Mouse (Mus musculus) spleen, adult 10 weeks (tissue): ENCODE measurements around the gene Vmn1r53. TPM values are rescaled to one million over a fixed set of nuclear protein-coding genes. Genes with fewer than 3 reads are reported as not detected.

Experiments used
- polyA plus RNA-seq: library from polyadenylated mRNA; stranded (reverse); fragments of 350-450 nt; fragmentation: Illumina TruSeq; extraction: RNeasy Lipid Tissue Mini Kit (QIAGEN cat#74804); gene quantifications from one replicate; pipeline ENCODE4 v1.2.3, GENCODE M21; 2015; ENCODE audit warnings: low replicate concordance; ENCODE audit not compliant: insufficient read depth

Gene Vmn1r53
- polyA plus RNA-seq: not detected

DNA sequence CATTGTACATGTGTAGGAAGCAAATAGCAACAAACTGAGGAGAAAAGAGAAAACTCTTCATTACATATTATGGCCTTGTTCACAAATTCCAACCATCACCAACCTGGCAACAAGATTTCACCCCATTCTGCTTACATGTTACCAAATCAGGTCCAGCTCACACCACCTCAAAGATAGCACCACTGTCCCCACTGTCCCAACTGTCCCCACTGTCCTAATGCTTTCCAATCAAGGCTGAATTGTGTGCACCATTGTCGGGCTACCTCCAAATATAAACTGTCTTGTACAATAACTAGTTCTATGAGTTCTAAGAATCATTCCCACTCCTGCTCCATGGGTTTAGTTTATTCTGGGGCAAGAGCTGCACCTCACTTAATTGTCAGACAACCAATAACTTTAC, at the start of gene Vmn1r53:
Vmn1r53 (minus strand) TSS at position 101 of the 400 bp plus-strand sequence.

DNA sequence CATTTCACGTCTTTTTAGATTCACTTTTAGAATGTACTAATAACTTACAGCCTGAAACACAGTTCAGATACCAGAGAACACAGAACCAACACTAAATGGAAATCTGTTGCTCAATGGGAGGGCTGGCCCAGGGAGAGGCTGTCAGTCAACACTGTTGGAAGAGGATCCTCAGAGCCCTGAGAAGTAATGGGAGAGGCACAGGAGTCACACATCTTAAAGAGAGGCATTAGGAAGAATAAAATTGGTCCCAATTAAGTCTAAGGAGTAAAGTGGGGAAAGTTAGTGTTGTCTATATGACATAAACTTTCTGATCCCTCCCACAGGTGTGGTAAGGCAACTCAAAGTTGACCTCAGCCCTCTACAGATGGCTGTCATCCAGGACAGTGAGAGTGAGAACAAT, 21.8 kb upstream of the Vmn1r53 start, which contains the start of gene Vmn1r54:
Vmn1r54 (plus strand) TSS at position 301 of the 400 bp plus-strand sequence.

DNA sequence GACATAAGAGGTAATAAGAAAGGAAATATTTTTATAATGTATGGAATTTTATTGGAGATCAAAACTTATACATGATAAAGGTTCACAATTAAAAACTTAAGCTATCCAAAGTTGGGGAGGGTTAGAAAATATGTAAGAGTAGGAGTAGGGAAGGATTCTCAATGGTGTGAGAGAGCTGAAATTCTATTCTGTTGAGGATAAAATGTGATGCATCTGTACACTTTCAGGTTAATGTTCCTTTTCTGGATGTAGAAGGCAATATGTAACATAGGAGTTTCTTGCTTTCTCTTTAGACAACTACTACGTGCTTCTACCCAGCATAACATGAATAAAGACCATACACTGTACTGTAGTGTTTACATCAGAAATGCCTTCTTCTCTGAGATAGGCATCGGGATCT, 21.7 kb downstream of the Vmn1r53 start, which contains the start of gene V1ra8:
V1ra8 (plus strand) TSS at position 301 of the 400 bp plus-strand sequence.

DNA sequence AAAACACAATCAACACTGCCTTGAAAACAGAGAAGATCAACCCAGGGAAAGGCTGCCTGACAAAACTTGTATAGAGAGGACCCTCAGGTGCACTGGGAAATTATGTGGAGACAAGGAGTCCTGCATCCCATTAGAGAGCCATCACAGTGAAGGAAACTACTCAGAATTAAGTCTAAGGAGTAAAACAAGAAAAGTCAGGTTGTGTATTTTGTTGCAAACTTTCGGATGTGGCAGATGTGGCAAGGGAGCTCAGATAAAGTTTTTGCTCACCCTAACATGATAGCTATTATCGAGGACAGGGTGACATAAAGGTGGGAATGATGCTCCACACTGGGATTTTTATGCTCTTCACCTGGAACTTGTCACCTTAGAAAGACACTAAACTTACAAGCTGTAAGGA, 49.7 kb downstream of the Vmn1r53 start, which contains the start of gene Vmn1r52:
Vmn1r52 (plus strand) TSS at position 301 of the 400 bp plus-strand sequence.

Other genes with a start within 250 kb of the Vmn1r53 start
- not detected for gene Vmn1r47, start 208.3 kb downstream of the Vmn1r53 start, polyA plus RNA-seq
- gene Vmn1r48, start 187.6 kb downstream of the Vmn1r53 start, polyA plus RNA-seq: not detected
- not detected for gene Vmn1r49, start 145.9 kb downstream of the Vmn1r53 start, polyA plus RNA-seq
- not detected for gene Vmn1r50, start 123.0 kb downstream of the Vmn1r53 start, polyA plus RNA-seq
- gene Vmn1r51, start 101.8 kb downstream of the Vmn1r53 start, polyA plus RNA-seq: not detected
- not detected for gene Vmn1r52, start 49.6 kb downstream of the Vmn1r53 start, polyA plus RNA-seq
- gene V1ra8, start 21.6 kb downstream of the Vmn1r53 start, polyA plus RNA-seq: not detected
- not detected for gene Vmn1r54, start 21.9 kb upstream of the Vmn1r53 start, polyA plus RNA-seq
- not detected for gene BC048671, start 76.8 kb upstream of the Vmn1r53 start, polyA plus RNA-seq
- gene Chst13, start 100.7 kb upstream of the Vmn1r53 start, polyA plus RNA-seq: not detected
- not detected for gene Uroc1, start 108.8 kb upstream of the Vmn1r53 start, polyA plus RNA-seq
- 12.3 TPM for gene Zxdc, start 145.1 kb upstream of the Vmn1r53 start, polyA plus RNA-seq
- gene Cfap100, start 204.4 kb upstream of the Vmn1r53 start, polyA plus RNA-seq: not detected
- gene Klf15, start 238.1 kb upstream of the Vmn1r53 start, polyA plus RNA-seq: 2.3 TPM